Mouse (Mus musculus): ENCODE results near the gene Rnf145.

DNA sequence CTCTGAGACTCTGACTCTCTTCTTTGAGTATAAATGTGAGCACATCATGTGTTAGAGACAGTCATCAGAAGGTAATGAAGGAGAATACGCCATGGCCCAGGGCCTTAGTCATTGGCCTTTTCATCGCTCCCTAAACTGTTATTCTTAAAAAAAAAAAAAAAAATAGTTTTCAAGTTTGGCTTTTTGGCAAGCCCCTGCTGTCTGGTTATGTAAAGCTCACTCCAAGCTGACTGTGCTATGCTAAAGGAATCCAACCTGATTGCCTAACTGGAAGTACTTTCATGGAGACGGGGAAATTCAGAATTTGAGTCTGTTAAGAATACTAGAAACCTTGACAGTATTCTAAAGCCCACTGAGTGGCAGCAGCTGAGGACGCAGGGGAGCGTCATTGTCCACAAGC, 22.5 kb downstream of the Rnf145 start:
- TF ChIP-seq CTCF (IDR thresholded peaks at IDR 0.05; ENCODE audit: low read depth, low read length) (no peak), GATA1 (IDR thresholded peaks at IDR 0.05; ENCODE audit: borderline replicate concordance, low read length) (no peak)

All from G1E (cell line).